Mouse (Mus musculus) ES-Bruce4 (cell line): ENCODE results near the gene Il25. TPM values are rescaled to one million over a fixed set of nuclear protein-coding genes. Genes with fewer than 3 reads are reported as not detected.
A peak's percentile ranks its signal among the peaks of the same experiment; 100 is the strongest.

Experiments used
- H3K27ac ChIP-seq: 2 replicates; pipeline ENCODE4 v1.5.1; 2012; ENCODE audit warnings: low read length, inconsistent platforms; ENCODE audit not compliant: insufficient read depth
- H3K27me3 ChIP-seq: 2 replicates; pipeline ENCODE4 v1.6.1; 2012; ENCODE audit warnings: mild to moderate bottlenecking, low read length, inconsistent platforms; ENCODE audit not compliant: control insufficient read depth, poor library complexity, insufficient read depth, severe bottlenecking
- H3K36me3 ChIP-seq: 2 replicates; pipeline ENCODE4 v1.6.1; 2012; ENCODE audit warnings: inconsistent platforms, mild to moderate bottlenecking, low read length, moderate library complexity; ENCODE audit not compliant: control insufficient read depth, poor library complexity, insufficient read depth, severe bottlenecking
- H3K4me1 ChIP-seq: one replicate; pipeline ENCODE4 v1.8.1; 2011; ENCODE audit warnings: low read length; ENCODE audit not compliant: control insufficient read depth, insufficient read depth
- H3K4me3 ChIP-seq: 2 replicates; pipeline ENCODE4 v1.5.1; 2011; ENCODE audit warnings: low read depth, mild to moderate bottlenecking, low read length
- H3K9ac ChIP-seq: 2 replicates; pipeline ENCODE4 v1.6.1; 2012; ENCODE audit warnings: low read depth, mild to moderate bottlenecking, inconsistent platforms; ENCODE audit not compliant: poor library complexity, severe bottlenecking
- H3K9me3 ChIP-seq: replicated peaks from 2 replicates; pipeline ENCODE4 v1.6.1; 2012; ENCODE audit warnings: mild to moderate bottlenecking, low read length, inconsistent platforms; ENCODE audit not compliant: control insufficient read depth, poor library complexity, insufficient read depth, severe bottlenecking
- CTCF ChIP-seq: IDR thresholded peaks from one replicate; pipeline ENCODE4 v1.8.1; 2011; ENCODE audit warnings: low read depth, low read length
- EP300 ChIP-seq: IDR thresholded peaks from 2 replicates; pipeline ENCODE4 v1.6.1; 2011; ENCODE audit warnings: low read depth, low read length; ENCODE audit not compliant: insufficient read depth
- POLR2A ChIP-seq: IDR thresholded peaks from one replicate; pipeline ENCODE4 v1.8.1; 2011; ENCODE audit warnings: low read length; ENCODE audit not compliant: insufficient read depth
- polyA plus RNA-seq: library from polyadenylated mRNA; stranded (reverse); fragments of >200 nt; gene quantifications from 2 replicates; pipeline ENCODE4 v1.2.4, GENCODE M21; 2011; ENCODE audit warnings: low read depth; ENCODE audit not compliant: missing spikeins, insufficient read depth, insufficient read length

Il25 gene
- polyA plus RNA-seq, result 1.5 TPM in 1 of 2 replicates, not detected in the other

GRCm38 (mm10) chr14:54932645-54933150 lies at the start of gene Il25:
Gene Il25, plus strand, starts transcription at chr14:54932695.
- TF ChIP-seq CTCF (no peak), POLR2A (no peak), EP300 (no peak)
- no peak within 1 kb of the TSS for H3K27ac ChIP-seq
- H3K4me1 ChIP-seq, result peaks cover 11% of the 10 kb centered on the region
- no peaks in the 10 kb centered on the region for H3K9me3 ChIP-seq
- no peak within 1 kb of the TSS for H3K4me3 ChIP-seq
- H3K9ac ChIP-seq, result no peak within 1 kb of the TSS
- no peaks in the 10 kb centered on the region for H3K36me3 ChIP-seq
- no peaks in the 10 kb centered on the region for H3K27me3 ChIP-seq

GRCm38 (mm10) chr14:54883154-54884021 lies 49.1 kb upstream of the Il25 start, which contains the start of the genes Bcl2l2 and Gm20521:
Gene Bcl2l2, plus strand, starts transcription at chr14:54883377.
Gene Gm20521, plus strand, starts transcription at chr14:54883441.
- Histone ChIP-seq H3K9me3 (no peaks in the 10 kb centered on the region), H3K36me3 (no peaks in the 10 kb centered on the region), H3K27me3 (no peaks in the 10 kb centered on the region), H3K4me1 (no peaks in the 10 kb centered on the region), H3K4me3 (peak within 1 kb of the TSS; percentile 86), H3K27ac (peak within 1 kb of the TSS; percentile 29), H3K9ac (peak within 1 kb of the TSS; percentile 81)
- peak; percentile 53 for TF ChIP-seq POLR2A
- no peak for TF ChIP-seq CTCF
- 0 out of 2 replicates have a peak, but pooled peaks have one; percentile 53 for TF ChIP-seq EP300

- no peak overlapping the region for H3K27ac ChIP-seq
These were observed 48.3 kb upstream of the Il25 start for GRCm38 (mm10) chr14:54884022-54884712.

GRCm38 (mm10) chr14:54885309-54885708 lies 47.2 kb upstream of the Il25 start:
- no peaks in the 10 kb centered on the region for H3K4me1 ChIP-seq
- H3K27me3 ChIP-seq, result no peaks in the 10 kb centered on the region
- TF ChIP-seq POLR2A (no peak), CTCF (no peak), EP300 (no peak)
- H3K36me3 ChIP-seq, result no peaks in the 10 kb centered on the region
- no peaks in the 10 kb centered on the region for H3K9me3 ChIP-seq
- H3K4me3 ChIP-seq, result no peak overlapping the region
- no peak overlapping the region for H3K9ac ChIP-seq
- H3K27ac ChIP-seq, result no peak overlapping the region

More at GRCm38 (mm10) chr14:54884022-54884712, 48.3 kb upstream of the Il25 start:
- TF ChIP-seq POLR2A (no peak), EP300 (no peak), CTCF (no peak)
- Histone ChIP-seq H3K9ac (peak overlapping the region; percentile 81), H3K9me3 (no peaks in the 10 kb centered on the region), H3K27me3 (no peaks in the 10 kb centered on the region), H3K36me3 (no peaks in the 10 kb centered on the region), H3K4me1 (no peaks in the 10 kb centered on the region), H3K4me3 (peak overlapping the region; percentile 86)

GRCm38 (mm10) chr14:54892200-54892599 lies 40.3 kb upstream of the Il25 start, which contains the start of gene Pabpn1:
Gene Pabpn1, plus strand, starts transcription at chr14:54892500.
- Histone ChIP-seq H3K9ac (peak within 1 kb of the TSS; percentile 47), H3K4me1 (peaks cover 2% of the 10 kb centered on the region), H3K9me3 (no peaks in the 10 kb centered on the region), H3K27ac (peak within 1 kb of the TSS; percentile 69), H3K36me3 (peaks cover 19% of the 10 kb centered on the region), H3K27me3 (no peaks in the 10 kb centered on the region), H3K4me3 (peak within 1 kb of the TSS; percentile 47)
- TF ChIP-seq POLR2A, result no peak
